8 mouse cellular contexts compared by ENCODE assay signal in the genomic region with DNA sequence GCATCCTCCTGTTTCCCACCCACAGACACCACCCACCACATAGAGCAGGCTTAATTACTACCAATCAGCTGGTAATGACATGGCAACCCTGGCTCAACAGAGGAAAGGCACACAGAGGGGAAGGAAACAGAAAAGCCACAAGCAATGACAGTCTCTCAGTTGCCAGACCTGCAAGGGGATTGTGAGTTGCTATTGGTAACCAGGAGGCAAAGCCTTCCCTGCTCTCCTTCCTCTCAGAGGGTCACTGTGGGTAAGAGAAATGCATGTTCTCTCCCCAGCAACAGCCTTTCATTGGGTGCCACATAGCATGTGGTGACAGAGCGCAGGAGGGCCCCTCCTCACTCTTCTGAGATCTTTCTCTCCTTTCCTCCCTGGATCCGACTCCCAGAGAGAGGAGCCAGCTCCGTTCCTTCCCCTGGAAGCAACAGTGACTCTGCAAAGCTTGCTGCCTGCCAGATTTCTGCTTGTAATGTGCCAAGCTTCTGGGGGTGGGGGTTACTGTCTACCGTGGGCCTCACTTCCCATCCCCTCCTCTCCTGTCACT.
DNase-seq lines count a peak whose midpoint lies in the region; ATAC-seq lines count a peak whose summit lies in the region.

No protein-coding gene starts in this region.

- H3K9me3 ChIP-seq in embryonic facial prominence, embryonic 14.5 days (ENCODE audit: control insufficient read depth, low read length), result no peaks in the 10 kb centered on the region
- no peaks in the 10 kb centered on the region for H3K9me3 ChIP-seq in embryonic facial prominence, embryonic 10.5 days

- H3K4me1 ChIP-seq in embryonic facial prominence, embryonic 14.5 days (ENCODE audit: control insufficient read depth, insufficient read depth, low read length), result peaks cover 10% of the 10 kb centered on the region
- peaks cover 12% of the 10 kb centered on the region for H3K4me1 ChIP-seq in embryonic facial prominence, embryonic 10.5 days

- H3K36me3 ChIP-seq in embryonic facial prominence, embryonic 14.5 days (ENCODE audit: control insufficient read depth, insufficient read depth, low read length), result no peaks in the 10 kb centered on the region
- H3K36me3 ChIP-seq in embryonic facial prominence, embryonic 10.5 days (replicated peaks), result no peaks in the 10 kb centered on the region

- no peaks in the 10 kb centered on the region for H3K27me3 ChIP-seq in embryonic facial prominence, embryonic 14.5 days (replicated peaks; ENCODE audit: control insufficient read depth, insufficient read depth, low read length)
- H3K27me3 ChIP-seq in embryonic facial prominence, embryonic 10.5 days (replicated peaks; ENCODE audit: low read depth, poor library complexity, severe bottlenecking), result no peaks in the 10 kb centered on the region

- no peak overlapping the region for H3K9ac ChIP-seq in embryonic facial prominence, embryonic 14.5 days (ENCODE audit: low read depth, low read length)

- peak overlapping the region; percentile 58 for H3K27ac ChIP-seq in embryonic facial prominence, embryonic 14.5 days (replicated peaks; ENCODE audit: low read depth, low read length)
- no peak overlapping the region for H3K27ac ChIP-seq in embryonic facial prominence, embryonic 10.5 days (replicated peaks)

- peak; percentile 65 for ATAC-seq in embryonic facial prominence, embryonic 14.5 days (ENCODE audit: low read depth)

- DNase-seq in embryonic facial prominence, embryonic 14.5 days (ENCODE audit: low spot score), result peak; percentile 31
- DNase-seq in embryonic facial prominence, embryonic 10.5 days (ENCODE audit: low spot score), result no peak
- DNase-seq in urinary bladder, postnatal 4 days (ENCODE audit: low spot score in 2 of 2), result peak; percentile 30 to 54
- DNase-seq in urinary bladder, postnatal 36 days (ENCODE audit: low spot score in 2 of 2), result no peak
- DNase-seq in left cerebral cortex, postnatal 10 days (ENCODE audit: extremely low spot score in 1 of 2, low spot score in 2 of 2), result peak; percentile 68 to 77
- DNase-seq in right cerebral cortex, adult 2 months (ENCODE audit: low spot score in 2 of 2), result peak; percentile 79 to 80
- DNase-seq in T-cell, adult 2 months (ENCODE audit: low spot score), result no peak
- no peak for DNase-seq in natural killer cell, adult 2 months (ENCODE audit: low spot score in 2 of 2)

- 53% methylated on average over 4 of the region's 4 CpGs for WGBS in embryonic facial prominence, embryonic 14.5 days
- 74% methylated on average over 4 of the region's 4 CpGs for WGBS in embryonic facial prominence, embryonic 10.5 days

- no peak overlapping the region for H3K4me2 ChIP-seq in embryonic facial prominence, embryonic 14.5 days (ENCODE audit: low read depth, low read length)

- H3K4me3 ChIP-seq in embryonic facial prominence, embryonic 14.5 days (ENCODE audit: low read depth, low read length), result no peak overlapping the region
- no peak overlapping the region for H3K4me3 ChIP-seq in embryonic facial prominence, embryonic 10.5 days

- intact Hi-C loops in left cerebral cortex, postnatal 10 days (cut with DNase I), result loop anchor here (10.0 kb wide), 1 partner anchor 294 kb away; the partner anchor contains the start of gene Tnik

Comparison
In these comparisons a context has a peak if more than half of its experiments do, and no peak if none do; other contexts are left out.
1. DNase-seq: peak in embryonic facial prominence, embryonic 14.5 days (single experiment), urinary bladder, postnatal 4 days (2 of 2), left cerebral cortex, postnatal 10 days (2 of 2) and right cerebral cortex, adult 2 months (2 of 2); none in embryonic facial prominence, embryonic 10.5 days (single experiment), urinary bladder, postnatal 36 days (0 of 2), T-cell, adult 2 months (single experiment) and natural killer cell, adult 2 months (0 of 2).